Mouse (Mus musculus): ENCODE measurements around the gene Olfr923. TPM values are rescaled to one million over a fixed set of nuclear protein-coding genes. Genes with fewer than 3 reads are reported as not detected.
"Not testable (repeated sequence)": the region's sequence is repeated elsewhere in the genome, so short reads cannot be mapped to it uniquely, and the experiment has no call there.

Olfr923 gene
- polyA plus RNA-seq (2015; fragmentation: Nextera tagmentation; extraction: Ambion mirVana) = not detected in 2 replicates

GRCm38 (mm10) chr9:38826245-38826644 is at the start of gene Olfr923:
TSS of gene Olfr923 (plus strand) at chr9:38826545.
- H3K9me3 ChIP-seq = no peaks in the 10 kb centered on the region
- no peak for ATAC-seq
- 91% methylated on average over 1 of the region's 1 CpGs for WGBS
- no peak within 1 kb of the TSS for H3K27ac ChIP-seq
- no peaks in the 10 kb centered on the region for H3K4me1 ChIP-seq (replicated peaks)
- no peaks in the 10 kb centered on the region for H3K36me3 ChIP-seq
- no peak within 1 kb of the TSS for H3K4me3 ChIP-seq (replicated peaks)
- no peak within 1 kb of the TSS for H3K4me2 ChIP-seq (replicated peaks)
- H3K9ac ChIP-seq = no peak within 1 kb of the TSS
- no peaks in the 10 kb centered on the region for H3K27me3 ChIP-seq (replicated peaks)

DNA sequence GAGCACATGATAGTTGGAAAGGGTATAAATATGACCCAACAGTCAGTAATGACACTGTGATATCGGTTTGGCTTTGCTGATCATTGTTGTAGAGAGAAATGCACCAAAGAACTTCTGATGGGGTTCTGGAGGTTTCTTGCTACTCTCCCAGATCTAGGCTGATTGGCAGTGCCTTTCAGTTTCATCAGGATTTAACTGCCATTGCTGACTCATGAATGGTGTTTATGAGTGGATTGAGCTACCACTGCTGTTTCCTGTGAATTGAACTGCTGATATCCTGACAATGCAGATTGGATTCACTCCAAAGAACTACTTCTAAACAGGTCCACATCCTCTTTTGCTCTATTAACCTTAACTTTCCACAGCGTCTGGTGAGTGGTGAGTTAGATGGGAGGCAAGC is 33.7 kb upstream of the Olfr923 start:
- H3K27me3 ChIP-seq (replicated peaks) = no peaks in the 10 kb centered on the region
- ATAC-seq = no peak
- no peak overlapping the region for H3K4me2 ChIP-seq (replicated peaks)
- H3K4me3 ChIP-seq (replicated peaks) = no peak overlapping the region
- H3K9ac ChIP-seq = no peak overlapping the region
- no peak overlapping the region for H3K27ac ChIP-seq
- H3K4me1 ChIP-seq (replicated peaks) = no peaks in the 10 kb centered on the region
- WGBS = 85% methylated on average over 2 of the region's 2 CpGs
- H3K36me3 ChIP-seq = no peaks in the 10 kb centered on the region
- no peaks in the 10 kb centered on the region for H3K9me3 ChIP-seq

DNA sequence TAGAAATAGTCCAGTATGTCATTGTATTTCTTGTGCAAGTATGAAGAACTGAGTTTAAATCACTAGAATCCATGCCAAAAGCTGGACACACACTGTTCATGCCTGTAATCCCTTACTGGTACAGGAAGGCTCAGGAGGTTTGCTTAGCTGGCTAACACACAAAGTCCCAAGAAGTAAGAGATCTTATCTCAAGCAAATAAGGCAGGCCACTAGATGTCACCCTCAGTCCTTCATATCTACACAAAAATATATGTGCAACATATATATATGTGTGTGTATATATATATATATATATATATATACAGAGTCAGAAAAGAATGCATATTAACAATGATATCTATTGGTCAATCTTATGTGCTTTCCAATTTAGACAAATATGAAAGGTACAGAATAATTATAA is 20.6 kb upstream of the Olfr923 start:
- Histone ChIP-seq H3K4me2 (replicated peaks) (no peak overlapping the region), H3K9ac (no peak overlapping the region), H3K4me3 (replicated peaks) (no peak overlapping the region), H3K9me3 (no peaks in the 10 kb centered on the region), H3K27ac (no peak overlapping the region), H3K36me3 (no peaks in the 10 kb centered on the region), H3K27me3 (replicated peaks) (no peaks in the 10 kb centered on the region), H3K4me1 (replicated peaks) (no peaks in the 10 kb centered on the region)
- ATAC-seq = no peak

DNA sequence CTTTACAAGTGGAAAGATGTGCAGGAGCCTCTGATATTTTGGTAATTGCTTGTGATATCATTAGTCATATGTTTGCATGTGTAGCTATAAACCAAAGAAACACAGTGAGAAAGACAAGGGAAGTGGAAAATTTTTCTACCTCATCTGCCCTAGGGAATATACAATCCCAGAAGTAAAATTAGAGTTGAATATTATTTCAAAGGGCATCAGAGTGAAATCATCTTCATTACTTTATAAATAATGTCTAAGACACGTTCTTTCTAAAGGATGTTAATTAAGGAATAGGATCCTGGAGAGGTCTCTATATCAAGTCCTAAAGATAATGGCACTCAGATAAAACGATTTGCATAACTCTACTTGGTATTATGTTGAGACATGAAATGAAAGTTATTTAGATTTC is 12.0 kb upstream of the Olfr923 start, which contains the start of gene Olfr922:
Gene Olfr922 (plus strand): TSS at position 301 of the 400 bp plus-strand sequence.
- Histone ChIP-seq H3K27ac (no peak within 1 kb of the TSS), H3K4me2 (replicated peaks) (no peak within 1 kb of the TSS), H3K4me1 (replicated peaks) (no peaks in the 10 kb centered on the region), H3K36me3 (no peaks in the 10 kb centered on the region), H3K4me3 (replicated peaks) (no peak within 1 kb of the TSS), H3K27me3 (replicated peaks) (no peaks in the 10 kb centered on the region), H3K9ac (no peak within 1 kb of the TSS), H3K9me3 (no peaks in the 10 kb centered on the region)
- 75% methylated on average over 2 of the region's 2 CpGs for WGBS
- no peak for ATAC-seq

- WGBS = 82% methylated on average over 1 of the region's 1 CpGs
- no peak overlapping the region for H3K9ac ChIP-seq
- no peaks in the 10 kb centered on the region for H3K27me3 ChIP-seq (replicated peaks)
- no peak overlapping the region for H3K27ac ChIP-seq
- H3K9me3 ChIP-seq = no peaks in the 10 kb centered on the region
- H3K4me2 ChIP-seq (replicated peaks) = no peak overlapping the region
- H3K4me1 ChIP-seq (replicated peaks) = no peaks in the 10 kb centered on the region
- H3K4me3 ChIP-seq (replicated peaks) = no peak overlapping the region
- no peak for ATAC-seq
- no peaks in the 10 kb centered on the region for H3K36me3 ChIP-seq
These were observed 10.8 kb upstream of the Olfr923 start for GRCm38 (mm10) chr9:38815458-38815986.

DNA sequence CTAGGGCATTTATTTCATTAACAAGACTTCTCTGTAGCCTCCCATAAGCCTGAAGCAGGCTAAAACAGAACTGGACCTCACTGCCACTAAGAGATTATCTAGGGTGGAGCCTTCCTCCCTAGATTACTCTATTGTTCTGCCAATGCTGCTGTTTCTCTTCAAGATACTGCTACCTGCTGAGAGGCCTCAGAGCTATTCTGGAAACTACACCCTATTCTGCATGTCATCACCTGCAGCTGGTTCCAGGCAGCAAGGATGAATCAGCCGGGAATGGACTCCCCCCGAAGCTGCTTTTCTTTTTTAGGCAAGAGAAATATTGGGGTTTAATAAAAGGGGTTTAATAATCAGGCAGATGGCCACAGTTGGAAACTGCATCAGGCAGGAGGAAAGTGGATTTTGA is 6.7 kb downstream of the Olfr923 start:
- ATAC-seq = no peak
- Histone ChIP-seq H3K27me3 (replicated peaks) (no peaks in the 10 kb centered on the region), H3K4me3 (replicated peaks) (no peak overlapping the region), H3K9ac (no peak overlapping the region), H3K9me3 (no peaks in the 10 kb centered on the region), H3K27ac (no peak overlapping the region), H3K36me3 (no peaks in the 10 kb centered on the region), H3K4me1 (replicated peaks) (no peaks in the 10 kb centered on the region), H3K4me2 (replicated peaks) (no peak overlapping the region)
- WGBS = 85% methylated on average over 2 of the region's 2 CpGs

DNA sequence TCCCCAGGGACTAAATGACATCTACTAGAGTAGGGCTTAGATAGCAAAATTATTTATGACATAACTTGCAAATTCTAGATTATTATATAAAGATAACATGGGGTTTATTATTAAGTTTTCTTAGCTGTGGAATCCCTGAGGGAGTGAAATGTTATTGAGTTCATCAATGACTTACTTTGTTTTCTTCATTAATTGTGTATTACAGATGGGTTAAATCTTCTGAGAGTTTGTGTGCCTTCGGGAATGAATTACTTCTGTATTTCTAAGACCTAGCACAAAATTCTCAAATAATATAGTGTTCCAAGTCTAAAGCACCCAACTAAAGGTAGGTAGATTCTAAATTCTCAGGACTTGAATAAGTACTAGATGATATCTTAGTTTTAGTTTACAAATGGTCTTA is 17.8 kb downstream of the Olfr923 start, which contains the start of gene Olfr924:
Gene Olfr924 (plus strand): TSS at position 301 of the 400 bp plus-strand sequence.
- Histone ChIP-seq H3K4me1 (replicated peaks) (no peaks in the 10 kb centered on the region), H3K9ac (no peak within 1 kb of the TSS), H3K9me3 (no peaks in the 10 kb centered on the region), H3K4me2 (replicated peaks) (no peak within 1 kb of the TSS), H3K4me3 (replicated peaks) (no peak within 1 kb of the TSS), H3K36me3 (no peaks in the 10 kb centered on the region), H3K27me3 (replicated peaks) (no peaks in the 10 kb centered on the region), H3K27ac (no peak within 1 kb of the TSS)
- WGBS = 77% methylated on average over 1 of the region's 1 CpGs
- ATAC-seq = no peak

GRCm38 (mm10) chr9:38854760-38855159 is 28.4 kb downstream of the Olfr923 start, which contains the start of gene Olfr26:
TSS of gene Olfr26 (plus strand) at chr9:38855060.
- H3K36me3 ChIP-seq = no peaks in the 10 kb centered on the region

DNA sequence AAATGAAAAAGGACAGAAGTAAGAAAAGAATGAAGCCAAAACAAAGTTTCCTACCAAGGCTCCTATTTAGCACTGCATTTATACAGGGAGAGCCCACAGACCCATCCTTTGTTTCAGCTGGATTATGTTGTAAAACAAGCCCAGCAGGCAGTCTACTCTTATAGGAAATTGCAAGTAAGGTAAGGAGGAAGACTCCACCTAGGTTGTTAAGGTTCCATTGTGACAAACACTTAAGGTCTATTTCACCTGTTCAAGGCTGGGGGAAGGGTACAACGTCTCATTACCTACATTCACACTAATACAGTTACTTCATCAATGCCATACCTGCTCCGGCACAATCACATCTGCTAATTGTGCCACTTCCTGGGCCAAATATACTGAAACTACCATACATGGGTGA is 48.5 kb downstream of the Olfr923 start:
- H3K4me3 ChIP-seq (replicated peaks); H3K4me2 ChIP-seq (replicated peaks); H3K9ac ChIP-seq; ATAC-seq; H3K27me3 ChIP-seq (replicated peaks); H3K9me3 ChIP-seq; H3K36me3 ChIP-seq; H3K27ac ChIP-seq; H3K4me1 ChIP-seq (replicated peaks): not testable (repeated sequence)
- WGBS = 53% methylated on average over 2 of the region's 2 CpGs

More at GRCm38 (mm10) chr9:38854760-38855159, 28.4 kb downstream of the Olfr923 start, which contains the start of gene Olfr26:
- no peak within 1 kb of the TSS for H3K27ac ChIP-seq
- no peak within 1 kb of the TSS for H3K4me2 ChIP-seq (replicated peaks)
- no peak within 1 kb of the TSS for H3K9ac ChIP-seq
- H3K4me3 ChIP-seq (replicated peaks) = no peak within 1 kb of the TSS
- H3K4me1 ChIP-seq (replicated peaks) = no peaks in the 10 kb centered on the region
- ATAC-seq = no peak
- H3K27me3 ChIP-seq (replicated peaks) = no peaks in the 10 kb centered on the region
- no peaks in the 10 kb centered on the region for H3K9me3 ChIP-seq

GRCm38 (mm10) chr9:38876826-38877225 is 50.5 kb downstream of the Olfr923 start, which contains the start of gene Olfr926:
TSS of gene Olfr926 (plus strand) at chr9:38877126.
- no peaks in the 10 kb centered on the region for H3K27me3 ChIP-seq (replicated peaks)
- no peaks in the 10 kb centered on the region for H3K9me3 ChIP-seq
- no peak within 1 kb of the TSS for H3K4me2 ChIP-seq (replicated peaks)
- ATAC-seq = no peak
- WGBS = 85% methylated on average over 2 of the region's 2 CpGs
- no peak within 1 kb of the TSS for H3K9ac ChIP-seq
- no peak within 1 kb of the TSS for H3K27ac ChIP-seq
- H3K4me1 ChIP-seq (replicated peaks) = no peaks in the 10 kb centered on the region
- H3K4me3 ChIP-seq (replicated peaks) = no peak within 1 kb of the TSS
- H3K36me3 ChIP-seq = no peaks in the 10 kb centered on the region

Other genes starting within 250 kb of the Olfr923 start
- not detected in 2 replicates for gene Olfr912, start 246.4 kb upstream of the Olfr923 start, polyA plus RNA-seq (2015; fragmentation: Nextera tagmentation; extraction: Ambion mirVana)
- gene Olfr913, start 233.8 kb upstream of the Olfr923 start, polyA plus RNA-seq (2015; fragmentation: Nextera tagmentation; extraction: Ambion mirVana) = not detected in 2 replicates
- not detected in 2 replicates for gene Olfr914, start 221.4 kb upstream of the Olfr923 start, polyA plus RNA-seq (2015; fragmentation: Nextera tagmentation; extraction: Ambion mirVana)
- not detected in 2 replicates for gene Olfr916, start 166.7 kb upstream of the Olfr923 start, polyA plus RNA-seq (2015; fragmentation: Nextera tagmentation; extraction: Ambion mirVana)
- not detected in 2 replicates for gene Olfr917, start 160.7 kb upstream of the Olfr923 start, polyA plus RNA-seq (2015; fragmentation: Nextera tagmentation; extraction: Ambion mirVana)
- gene Olfr918, start 151.9 kb upstream of the Olfr923 start, polyA plus RNA-seq (2015; fragmentation: Nextera tagmentation; extraction: Ambion mirVana) = not detected in 2 replicates
- gene Olfr919, start 122.9 kb upstream of the Olfr923 start, polyA plus RNA-seq (2015; fragmentation: Nextera tagmentation; extraction: Ambion mirVana) = not detected in 2 replicates
- gene Vwa5a, start 108.3 kb upstream of the Olfr923 start, polyA plus RNA-seq (2015; fragmentation: Nextera tagmentation; extraction: Ambion mirVana) = 14.7 and 15.2 TPM in 2 replicates
- gene Olfr920, start 74.2 kb upstream of the Olfr923 start, polyA plus RNA-seq (2015; fragmentation: Nextera tagmentation; extraction: Ambion mirVana) = 0.03 TPM in 1 of 2 replicates, not detected in the other
- not detected in 2 replicates for gene Olfr921, start 53.5 kb upstream of the Olfr923 start, polyA plus RNA-seq (2015; fragmentation: Nextera tagmentation; extraction: Ambion mirVana)
- not detected in 2 replicates for gene Olfr922, start 11.9 kb upstream of the Olfr923 start, polyA plus RNA-seq (2015; fragmentation: Nextera tagmentation; extraction: Ambion mirVana)
- not detected in 2 replicates for gene Olfr924, start 17.9 kb downstream of the Olfr923 start, polyA plus RNA-seq (2015; fragmentation: Nextera tagmentation; extraction: Ambion mirVana)
- gene Olfr26, start 28.5 kb downstream of the Olfr923 start, polyA plus RNA-seq (2015; fragmentation: Nextera tagmentation; extraction: Ambion mirVana) = not detected in 2 replicates
- not detected in 2 replicates for gene Olfr926, start 50.6 kb downstream of the Olfr923 start, polyA plus RNA-seq (2015; fragmentation: Nextera tagmentation; extraction: Ambion mirVana)
- gene Olfr930, start 103.3 kb downstream of the Olfr923 start, polyA plus RNA-seq (2015; fragmentation: Nextera tagmentation; extraction: Ambion mirVana) = not detected in 2 replicates
- not detected in 2 replicates for gene Olfr933, start 145.8 kb downstream of the Olfr923 start, polyA plus RNA-seq (2015; fragmentation: Nextera tagmentation; extraction: Ambion mirVana)
- gene Olfr934, start 161.8 kb downstream of the Olfr923 start, polyA plus RNA-seq (2015; fragmentation: Nextera tagmentation; extraction: Ambion mirVana) = not detected in 2 replicates
- gene Olfr935, start 173.1 kb downstream of the Olfr923 start, polyA plus RNA-seq (2015; fragmentation: Nextera tagmentation; extraction: Ambion mirVana) = not detected in 2 replicates
- gene Olfr146, start 196.8 kb downstream of the Olfr923 start, polyA plus RNA-seq (2015; fragmentation: Nextera tagmentation; extraction: Ambion mirVana) = not detected in 2 replicates
- not detected in 2 replicates for gene Olfr937, start 238.4 kb downstream of the Olfr923 start, polyA plus RNA-seq (2015; fragmentation: Nextera tagmentation; extraction: Ambion mirVana)

All from intestine, embryonic 15.5 days (tissue).